Mouse (Mus musculus): Measurements from ENCODE around the gene Cyb561. TPM values are rescaled to one million over a fixed set of nuclear protein-coding genes. Genes with fewer than 3 reads are reported as not detected.
A peak's percentile ranks its signal among the peaks of the same experiment; 100 is the strongest.

The Cyb561 gene
- polyA plus RNA-seq, 1 experiment from 2014 or later, result 3.4 TPM

GRCm38 (mm10) chr11:105978232-105978631 lies 25.1 kb upstream of the Cyb561 start:
- no peak overlapping the region for H3K9ac ChIP-seq (ENCODE audit: low read depth, low read length)
- no peaks in the 10 kb centered on the region for H3K9me3 ChIP-seq (ENCODE audit: control insufficient read depth, low read length)

DNA sequence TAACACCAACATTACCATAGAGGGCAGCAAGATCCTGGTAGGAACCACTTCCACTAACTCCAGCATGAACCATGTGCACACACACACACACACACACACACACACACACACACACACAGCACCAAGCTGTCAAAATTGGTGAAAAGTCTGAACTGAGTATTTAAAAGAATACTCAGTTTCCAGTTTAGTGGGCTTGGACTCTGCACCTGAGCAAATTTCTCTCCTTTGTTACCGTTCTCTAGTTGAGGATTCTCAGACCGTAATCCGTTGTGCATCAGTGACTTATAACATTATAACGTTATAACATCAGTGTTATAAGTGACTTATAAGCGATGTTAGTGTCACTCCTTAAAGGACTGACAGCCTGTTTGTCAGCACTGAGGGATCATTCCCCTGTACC lies 22.5 kb upstream of the Cyb561 start:
- 83% methylated on average over 5 of the region's 5 CpGs for WGBS
- DNase-seq (ENCODE audit: low spot score), result no peak

More at GRCm38 (mm10) chr11:105978232-105978631, 25.1 kb upstream of the Cyb561 start:
- Histone ChIP-seq H3K4me2 (no peak overlapping the region), H3K27ac (ENCODE audit: low read depth, low read length) (no peak overlapping the region), H3K4me3 (ENCODE audit: low read depth, low read length) (no peak overlapping the region), H3K27me3 (replicated peaks; ENCODE audit: control insufficient read depth, insufficient read depth, low read length) (peaks cover 11% of the 10 kb centered on the region), H3K4me1 (replicated peaks; ENCODE audit: control insufficient read depth, insufficient read depth, low read length) (no peaks in the 10 kb centered on the region), H3K36me3 (ENCODE audit: control insufficient read depth, insufficient read depth, low read length) (no peaks in the 10 kb centered on the region)
- ATAC-seq (replicated peaks; ENCODE audit: low FRiP score) (no peak), DNase-seq (ENCODE audit: low spot score) (no peak)
- 87% methylated on average over 2 of the region's 2 CpGs for WGBS

GRCm38 (mm10) chr11:105975050-105975449 lies 21.9 kb upstream of the Cyb561 start:
- no peaks in the 10 kb centered on the region for H3K4me1 ChIP-seq (replicated peaks; ENCODE audit: control insufficient read depth, insufficient read depth, low read length)
- no peak overlapping the region for H3K9ac ChIP-seq (ENCODE audit: low read depth, low read length)
- H3K27ac ChIP-seq (ENCODE audit: low read depth, low read length), result no peak overlapping the region
- WGBS, result 62% methylated on average over 3 of the region's 3 CpGs
- H3K4me3 ChIP-seq (ENCODE audit: low read depth, low read length), result no peak overlapping the region
- peaks cover 23% of the 10 kb centered on the region for H3K27me3 ChIP-seq (replicated peaks; ENCODE audit: control insufficient read depth, insufficient read depth, low read length)
- no peak overlapping the region for H3K4me2 ChIP-seq
- DNase-seq (ENCODE audit: low spot score), result no peak
- no peak for ATAC-seq (replicated peaks; ENCODE audit: low FRiP score)
- no peaks in the 10 kb centered on the region for H3K36me3 ChIP-seq (ENCODE audit: control insufficient read depth, insufficient read depth, low read length)
- H3K9me3 ChIP-seq (ENCODE audit: control insufficient read depth, low read length), result no peaks in the 10 kb centered on the region

More for the DNA sequence above, 22.5 kb upstream of the Cyb561 start:
- Histone ChIP-seq H3K27ac (ENCODE audit: low read depth, low read length) (no peak overlapping the region), H3K27me3 (replicated peaks; ENCODE audit: control insufficient read depth, insufficient read depth, low read length) (peaks cover 19% of the 10 kb centered on the region), H3K9me3 (ENCODE audit: control insufficient read depth, low read length) (no peaks in the 10 kb centered on the region), H3K36me3 (ENCODE audit: control insufficient read depth, insufficient read depth, low read length) (no peaks in the 10 kb centered on the region), H3K9ac (ENCODE audit: low read depth, low read length) (no peak overlapping the region), H3K4me2 (no peak overlapping the region), H3K4me3 (ENCODE audit: low read depth, low read length) (no peak overlapping the region), H3K4me1 (replicated peaks; ENCODE audit: control insufficient read depth, insufficient read depth, low read length) (no peaks in the 10 kb centered on the region)
- no peak for ATAC-seq (replicated peaks; ENCODE audit: low FRiP score)

DNA sequence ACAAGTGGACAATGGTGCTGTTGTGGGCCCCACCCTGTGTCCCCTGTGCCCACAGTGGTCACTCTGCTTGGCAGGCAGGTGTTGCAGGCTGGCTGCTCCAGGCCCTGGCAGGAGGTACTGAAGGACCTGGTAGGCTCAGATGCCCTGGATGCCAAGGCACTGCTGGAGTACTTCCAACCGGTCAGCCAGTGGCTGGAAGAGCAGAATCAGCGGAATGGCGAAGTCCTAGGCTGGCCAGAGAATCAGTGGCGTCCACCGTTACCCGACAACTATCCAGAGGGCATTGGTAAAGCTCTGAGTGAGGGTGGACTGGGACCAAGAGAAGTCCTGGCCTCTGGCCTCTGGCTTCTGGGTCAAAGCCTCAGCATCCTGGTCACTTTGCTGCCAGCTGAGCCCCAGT lies 21.5 kb upstream of the Cyb561 start:
- Histone ChIP-seq H3K4me3 (ENCODE audit: low read depth, low read length) (no peak overlapping the region), H3K27me3 (replicated peaks; ENCODE audit: control insufficient read depth, insufficient read depth, low read length) (peaks cover 28% of the 10 kb centered on the region), H3K9ac (ENCODE audit: low read depth, low read length) (no peak overlapping the region), H3K9me3 (ENCODE audit: control insufficient read depth, low read length) (no peaks in the 10 kb centered on the region), H3K27ac (ENCODE audit: low read depth, low read length) (no peak overlapping the region), H3K36me3 (ENCODE audit: control insufficient read depth, insufficient read depth, low read length) (no peaks in the 10 kb centered on the region), H3K4me2 (no peak overlapping the region), H3K4me1 (replicated peaks; ENCODE audit: control insufficient read depth, insufficient read depth, low read length) (no peaks in the 10 kb centered on the region)
- ATAC-seq (replicated peaks; ENCODE audit: low FRiP score) (no peak), DNase-seq (ENCODE audit: low spot score) (no peak)
- WGBS, result 91% methylated on average over 6 of the region's 6 CpGs

GRCm38 (mm10) chr11:105969516-105969915 lies 16.4 kb upstream of the Cyb561 start:
- 29% methylated on average over 1 of the region's 1 CpGs for WGBS
- Histone ChIP-seq H3K4me2 (no peak overlapping the region), H3K36me3 (ENCODE audit: control insufficient read depth, insufficient read depth, low read length) (no peaks in the 10 kb centered on the region), H3K4me3 (ENCODE audit: low read depth, low read length) (no peak overlapping the region), H3K4me1 (replicated peaks; ENCODE audit: control insufficient read depth, insufficient read depth, low read length) (peaks cover 5% of the 10 kb centered on the region; the same call in 1 of the 2 replicates), H3K9ac (ENCODE audit: low read depth, low read length) (no peak overlapping the region), H3K27me3 (replicated peaks; ENCODE audit: control insufficient read depth, insufficient read depth, low read length) (peaks cover 61% of the 10 kb centered on the region), H3K27ac (ENCODE audit: low read depth, low read length) (no peak overlapping the region), H3K9me3 (ENCODE audit: control insufficient read depth, low read length) (no peaks in the 10 kb centered on the region)
- DNase-seq (ENCODE audit: low spot score) (no peak), ATAC-seq (replicated peaks; ENCODE audit: low FRiP score) (no peak)

- DNase-seq (ENCODE audit: low spot score) (no peak), ATAC-seq (replicated peaks; ENCODE audit: low FRiP score) (no peak)
- Histone ChIP-seq H3K9ac (ENCODE audit: low read depth, low read length) (no peak overlapping the region), H3K4me3 (ENCODE audit: low read depth, low read length) (no peak overlapping the region), H3K4me2 (no peak overlapping the region), H3K4me1 (replicated peaks; ENCODE audit: control insufficient read depth, insufficient read depth, low read length) (peaks cover 5% of the 10 kb centered on the region; the same call in 1 of the 2 replicates), H3K27me3 (replicated peaks; ENCODE audit: control insufficient read depth, insufficient read depth, low read length) (peaks cover 59% of the 10 kb centered on the region), H3K27ac (ENCODE audit: low read depth, low read length) (no peak overlapping the region), H3K9me3 (ENCODE audit: control insufficient read depth, low read length) (no peaks in the 10 kb centered on the region), H3K36me3 (ENCODE audit: control insufficient read depth, insufficient read depth, low read length) (no peaks in the 10 kb centered on the region)
- WGBS, result 45% methylated on average over 10 of the region's 10 CpGs
Observed at GRCm38 (mm10) chr11:105968948-105969347, 15.8 kb upstream of the Cyb561 start.

DNA sequence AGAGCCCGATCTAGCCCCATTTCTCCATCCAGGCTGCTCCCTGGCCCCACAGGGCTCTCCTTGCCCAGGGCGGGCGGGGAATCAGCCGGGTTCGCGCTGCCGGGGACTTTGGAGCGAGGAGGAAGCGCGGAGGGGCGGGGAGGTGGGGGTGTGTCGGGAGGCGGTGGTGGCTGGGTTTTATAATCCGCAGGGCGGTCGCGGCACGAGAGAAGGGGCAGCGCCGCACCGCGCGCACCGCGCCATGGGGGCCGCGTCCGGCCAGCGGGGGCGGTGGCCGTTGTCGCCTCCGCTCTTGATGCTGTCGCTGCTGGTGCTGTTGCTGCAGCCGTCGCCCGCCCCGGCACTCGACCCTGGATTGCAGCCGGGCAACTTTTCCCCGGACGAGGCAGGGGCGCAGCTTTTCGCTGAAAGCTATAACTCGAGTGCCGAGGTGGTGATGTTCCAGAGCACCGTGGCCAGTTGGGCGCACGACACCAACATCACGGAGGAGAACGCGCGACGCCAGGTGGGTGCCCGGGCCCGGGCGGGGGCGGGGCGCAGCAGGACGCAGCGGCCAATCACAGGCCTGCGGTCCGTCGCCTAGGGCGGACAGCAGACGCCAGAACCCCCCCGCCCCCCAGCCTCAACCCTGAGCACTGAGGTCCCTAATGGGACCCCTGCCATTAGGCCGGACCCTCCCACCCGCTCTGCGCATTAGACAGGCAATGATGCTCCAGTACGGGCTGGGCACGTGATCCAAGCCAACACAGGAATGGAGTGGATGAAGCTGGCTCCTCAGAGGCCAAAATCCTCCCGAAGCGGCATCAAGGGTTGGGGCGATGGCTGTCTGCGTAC lies 14.8 kb upstream of the Cyb561 start, which contains the start of gene Ace:
TSS of gene Ace (plus strand) at position 205 of the 834 bp plus-strand sequence.
- Histone ChIP-seq H3K27ac (ENCODE audit: low read depth, low read length) (no peak within 1 kb of the TSS), H3K27me3 (replicated peaks; ENCODE audit: control insufficient read depth, insufficient read depth, low read length) (peaks cover 54% of the 10 kb centered on the region), H3K4me2 (peak within 1 kb of the TSS; percentile 80), H3K9ac (ENCODE audit: low read depth, low read length) (0 out of 2 replicates have a peak within 1 kb of the TSS, but pooled peaks have one; percentile 16), H3K9me3 (ENCODE audit: control insufficient read depth, low read length) (no peaks in the 10 kb centered on the region), H3K36me3 (ENCODE audit: control insufficient read depth, insufficient read depth, low read length) (no peaks in the 10 kb centered on the region), H3K4me3 (ENCODE audit: low read depth, low read length) (peak within 1 kb of the TSS; percentile 57), H3K4me1 (replicated peaks; ENCODE audit: control insufficient read depth, insufficient read depth, low read length) (peaks cover 5% of the 10 kb centered on the region; the same call in 1 of the 2 replicates)
- DNase-seq (ENCODE audit: low spot score) (no peak), ATAC-seq (replicated peaks; ENCODE audit: low FRiP score) (no peak; the same call in 1 of the 2 replicates)
- whole genome bisulfite sequencing, result 2% methylated on average over 68 of the region's 76 CpGs

DNA sequence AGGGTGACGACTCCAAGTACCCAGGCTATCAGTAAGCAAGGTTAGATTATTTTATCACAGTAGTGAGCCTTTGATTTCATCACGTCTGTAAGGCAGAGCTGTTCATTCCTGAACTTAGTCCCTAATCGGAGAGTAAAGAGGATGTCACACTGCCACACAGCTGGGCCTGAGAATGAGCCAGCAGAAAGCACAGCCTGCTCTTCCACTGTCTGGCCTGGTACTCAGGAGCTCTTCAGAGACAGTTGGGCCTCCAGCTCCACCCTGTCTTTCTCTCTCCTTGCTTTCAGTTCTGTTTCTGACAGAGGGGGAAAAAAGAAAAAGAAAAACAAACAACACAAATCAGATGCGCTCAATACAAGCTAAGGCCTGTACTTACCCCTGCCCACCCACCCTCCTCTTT lies 13.2 kb upstream of the Cyb561 start:
- no peaks in the 10 kb centered on the region for H3K36me3 ChIP-seq (ENCODE audit: control insufficient read depth, insufficient read depth, low read length)
- H3K27me3 ChIP-seq (replicated peaks; ENCODE audit: control insufficient read depth, insufficient read depth, low read length), result peaks cover 53% of the 10 kb centered on the region
- no peaks in the 10 kb centered on the region for H3K9me3 ChIP-seq (ENCODE audit: control insufficient read depth, low read length)
- DNase-seq (ENCODE audit: low spot score) (no peak), ATAC-seq (replicated peaks; ENCODE audit: low FRiP score) (no peak)
- WGBS, result 62% methylated on average over 4 of the region's 4 CpGs
- no peak overlapping the region for H3K27ac ChIP-seq (ENCODE audit: low read depth, low read length)
- H3K9ac ChIP-seq (ENCODE audit: low read depth, low read length), result no peak overlapping the region
- H3K4me1 ChIP-seq (replicated peaks; ENCODE audit: control insufficient read depth, insufficient read depth, low read length), result peaks cover 5% of the 10 kb centered on the region; the same call in 1 of the 2 replicates
- no peak overlapping the region for H3K4me2 ChIP-seq
- H3K4me3 ChIP-seq (ENCODE audit: low read depth, low read length), result no peak overlapping the region

GRCm38 (mm10) chr11:105964691-105965090 lies 11.6 kb upstream of the Cyb561 start:
- no peak overlapping the region for H3K4me3 ChIP-seq (ENCODE audit: low read depth, low read length)
- H3K27me3 ChIP-seq (replicated peaks; ENCODE audit: control insufficient read depth, insufficient read depth, low read length), result peaks cover 38% of the 10 kb centered on the region
- 65% methylated on average over 5 of the region's 5 CpGs for WGBS
- no peaks in the 10 kb centered on the region for H3K36me3 ChIP-seq (ENCODE audit: control insufficient read depth, insufficient read depth, low read length)
- H3K9me3 ChIP-seq (ENCODE audit: control insufficient read depth, low read length), result no peaks in the 10 kb centered on the region
- no peak for DNase-seq (ENCODE audit: low spot score)
- H3K9ac ChIP-seq (ENCODE audit: low read depth, low read length), result no peak overlapping the region
- no peak overlapping the region for H3K27ac ChIP-seq (ENCODE audit: low read depth, low read length)
- peaks cover 5% of the 10 kb centered on the region; the same call in 1 of the 2 replicates for H3K4me1 ChIP-seq (replicated peaks; ENCODE audit: control insufficient read depth, insufficient read depth, low read length)
- H3K4me2 ChIP-seq, result no peak overlapping the region
- ATAC-seq (replicated peaks; ENCODE audit: low FRiP score), result no peak
